Mouse (Mus musculus): ENCODE measurements around the gene Ap1s1. TPM values are rescaled to one million over a fixed set of nuclear protein-coding genes. Genes with fewer than 3 reads are reported as not detected.

Ap1s1 gene
- total and polyA plus RNA-seq, 3 experiments, result 154 to 218 (median 211) TPM

- peak; percentile 90 for DNase-seq (ENCODE audit: low read depth, low spot score)
- H3K9ac ChIP-seq (ENCODE audit: control insufficient read depth, low read depth, low read length, poor library complexity, severe bottlenecking), result peak overlapping the region; percentile 10
- TF ChIP-seq MAFK (IDR thresholded peaks at IDR 0.05; ENCODE audit: borderline replicate concordance, low read depth, low read length) (peak; percentile 83; the same call in 1 of the 2 replicates), ETS1 (IDR thresholded peaks at IDR 0.05; ENCODE audit: low read depth, low read length) (peak; percentile 76; the same call in 1 of the 2 replicates), USF1 (IDR thresholded peaks at IDR 0.05; ENCODE audit: low read depth, low read length) (no peak), POLR2A (IDR thresholded peaks at IDR 0.05; ENCODE audit: control insufficient read depth in 1 of 2, insufficient read depth in 1 of 2, low read depth in 1 of 2, low read length in 2 of 2, poor library complexity in 1 of 2) (peak; percentile 21 to 45; a peak in 1 of 4 replicates), TAL1 (IDR thresholded peaks at IDR 0.05; ENCODE audit: low read length) (peak; percentile 48), GATA1 (IDR thresholded peaks at IDR 0.05; ENCODE audit: low read depth, low read length) (peak; percentile 42), ZKSCAN1 (IDR thresholded peaks at IDR 0.05; ENCODE audit: low read depth, low read length) (no peak), SMC3 (IDR thresholded peaks at IDR 0.05; ENCODE audit: low read depth, low read length) (0 out of 2 replicates have a peak, but pooled peaks have one; percentile 6), MYB (IDR thresholded peaks at IDR 0.05; ENCODE audit: low read depth, low read length) (peak; percentile 92), EP300 (IDR thresholded peaks at IDR 0.05; ENCODE audit: low read depth in 1 of 2, low read length in 2 of 2) (peak; percentile 85 to 98), GABPA (IDR thresholded peaks at IDR 0.05; ENCODE audit: low read depth, low read length) (no peak), MAZ (IDR thresholded peaks at IDR 0.05; ENCODE audit: low read depth, low read length) (peak; percentile 87), POLR2AphosphoS2 (IDR thresholded peaks at IDR 0.05; ENCODE audit: low read length) (no peak), CHD1 (IDR thresholded peaks at IDR 0.05; ENCODE audit: low read depth, low read length) (no peak), TCF12 (IDR thresholded peaks at IDR 0.05; ENCODE audit: low read depth, low read length) (peak; percentile 85), ZC3H11A (IDR thresholded peaks at IDR 0.05; ENCODE audit: low read depth, low read length) (no peak; the same call in 1 of the 2 replicates), HCFC1 (IDR thresholded peaks at IDR 0.05; ENCODE audit: low read depth, low read length) (no peak), BHLHE40 (IDR thresholded peaks at IDR 0.05; ENCODE audit: borderline replicate concordance, low read depth, low read length) (peak; percentile 79), MXI1 (IDR thresholded peaks at IDR 0.05; ENCODE audit: low read depth, low read length) (no peak), ZMIZ1 (IDR thresholded peaks at IDR 0.05; ENCODE audit: low read depth, low read length) (0 out of 2 replicates have a peak, but pooled peaks have one; percentile 39), TBP (IDR thresholded peaks at IDR 0.05; ENCODE audit: low read depth, low read length) (peak; percentile 43; the same call in 1 of the 2 replicates), ZNF384 (IDR thresholded peaks at IDR 0.05; ENCODE audit: low read depth, low read length) (no peak), NELFE (IDR thresholded peaks at IDR 0.05; ENCODE audit: low read depth, low read length) (peak; percentile 26; the same call in 1 of the 2 replicates), RCOR1 (IDR thresholded peaks at IDR 0.05; ENCODE audit: low read depth, low read length) (peak; percentile 50), JUND (IDR thresholded peaks at IDR 0.05; ENCODE audit: low read depth, low read length) (no peak), SIN3A (IDR thresholded peaks at IDR 0.05; ENCODE audit: low read length) (peak; percentile 43; the same call in 1 of the 2 replicates)
- no peaks in the 10 kb centered on the region for H3K27me3 ChIP-seq (ENCODE audit: control insufficient read depth in 1 of 2, insufficient read depth in 2 of 2, low read length in 2 of 2)
- peak overlapping the region; percentile 74 for H3K27ac ChIP-seq (ENCODE audit: control insufficient read depth, low read depth, low read length)
- H3K79me2 ChIP-seq (ENCODE audit: control insufficient read depth, insufficient read depth, low read length, poor library complexity), result no peaks in the 10 kb centered on the region
- peaks cover 0 to 13% of the 10 kb centered on the region in 2 experiments; a peak in 2 of 4 replicates for H3K36me3 ChIP-seq (ENCODE audit: control insufficient read depth in 1 of 2, insufficient read depth in 2 of 2, low read length in 2 of 2)
- no peaks in the 10 kb centered on the region for H3K9me3 ChIP-seq (replicated peaks; ENCODE audit: insufficient read depth, low read length)
- H3K4me3 ChIP-seq (ENCODE audit: control insufficient read depth in 1 of 2, insufficient read depth in 1 of 2, low read depth in 2 of 2, low read length in 2 of 2), result no peak overlapping the region
- peaks cover 10 to 23% of the 10 kb centered on the region in 2 experiments for H3K4me1 ChIP-seq (ENCODE audit: control insufficient read depth in 1 of 2, insufficient read depth in 2 of 2, low read length in 2 of 2)
These were observed 39.1 kb upstream of the Ap1s1 start for GRCm38 (mm10) chr5:137085021-137085420.
